Mouse (Mus musculus) adrenal gland, adult (tissue): Measurements from ENCODE around the gene Dnajc5.

ENCODE experiments used
- DNase-seq, 2 experiments: peaks; one replicate each; pipeline ENCODE4 v3.0.0; 2022 to 2023; ENCODE audit warnings: low spot score in 1 of 2; ENCODE audit not compliant: inconsistent age in 2 of 2

Dnajc5 gene

GRCm38 (mm10) chr2:181587796-181588195 is 67.5 kb downstream of the Dnajc5 start:
- peak; percentile 30 to 55 for DNase-seq

GRCm38 (mm10) chr2:181588229-181588780 is 68.0 kb downstream of the Dnajc5 start:
- DNase-seq = peak; percentile 22 to 61

GRCm38 (mm10) chr2:181589011-181589731 is 68.9 kb downstream of the Dnajc5 start:
- peak in 1 of 2 experiments; percentile 6 for DNase-seq

GRCm38 (mm10) chr2:181589732-181590105 is 69.4 kb downstream of the Dnajc5 start:
- no peak for DNase-seq

GRCm38 (mm10) chr2:181590471-181590870 is 70.2 kb downstream of the Dnajc5 start:
- no peak for DNase-seq

- peak in 1 of 2 experiments; percentile 63 for DNase-seq
These were observed 71.3 kb downstream of the Dnajc5 start, which contains the start of gene Prpf6 for GRCm38 (mm10) chr2:181591528-181592085. TSS of gene Prpf6 (plus strand) at chr2:181591868.

- peak; percentile 81 to 92 for DNase-seq
These were observed 72.2 kb downstream of the Dnajc5 start, which contains the start of gene Zfp512b for GRCm38 (mm10) chr2:181592231-181593041. TSS of gene Zfp512b (minus strand) at chr2:181592803.

GRCm38 (mm10) chr2:181593042-181593421 is 72.7 kb downstream of the Dnajc5 start:
- DNase-seq = no peak

- peak in 1 of 2 experiments; percentile 40 for DNase-seq
These were observed 73.7 kb downstream of the Dnajc5 start for GRCm38 (mm10) chr2:181593937-181594336.

GRCm38 (mm10) chr2:181594946-181595696 is 74.8 kb downstream of the Dnajc5 start:
- peak; percentile 82 to 94 for DNase-seq

GRCm38 (mm10) chr2:181596221-181596960 is 76.1 kb downstream of the Dnajc5 start:
- peak in 1 of 2 experiments; percentile 47 for DNase-seq

- DNase-seq = peak; percentile 80 to 85
These were observed 77.2 kb downstream of the Dnajc5 start for GRCm38 (mm10) chr2:181597378-181598061.

GRCm38 (mm10) chr2:181598454-181599351 is 78.4 kb downstream of the Dnajc5 start, which contains the start of gene Samd10:
TSS of gene Samd10 (minus strand) at chr2:181599212.
- peak; percentile 74 to 90 for DNase-seq

- peak in 1 of 2 experiments; percentile 14 for DNase-seq
These were observed 80.0 kb downstream of the Dnajc5 start for GRCm38 (mm10) chr2:181600226-181600758.

- DNase-seq = peak; percentile 97 to 99
These were observed 80.8 kb downstream of the Dnajc5 start for GRCm38 (mm10) chr2:181600828-181601750.

- DNase-seq = no peak
These were observed 81.5 kb downstream of the Dnajc5 start for GRCm38 (mm10) chr2:181601751-181602145.

- DNase-seq = no peak
These were observed 82.1 kb downstream of the Dnajc5 start for GRCm38 (mm10) chr2:181602367-181602766.
